Mouse (Mus musculus) limb, embryonic 11.5 days (tissue): ENCODE data around the gene Ccl17. TPM values are rescaled to one million over a fixed set of nuclear protein-coding genes. Genes with fewer than 3 reads are reported as not detected.

Experiments used
- ATAC-seq: fragments of 200-750 bp; cut with Nextera tagmentation; 2 replicates; pipeline ENCODE4 v1.8.0; 2017; ENCODE audit warnings: low read depth; ENCODE audit not compliant: insufficient number of reproducible peaks, low FRiP score, low TSS enrichment
- DNase-seq: peaks from one replicate; pipeline ENCODE4 v3.0.0-alpha.2; 2015; ENCODE audit warnings: low spot score
- H3K27ac ChIP-seq: fragments of 300-500 bp; sonication (generic); replicated peaks from 2 replicates; pipeline ENCODE4 v1.5.1; 2014; ENCODE audit warnings: low read depth, mild to moderate bottlenecking, low read length
- H3K27me3 ChIP-seq: fragments of 300-500 bp; sonication (generic); 2 replicates; pipeline ENCODE4 v1.6.1; 2014; ENCODE audit warnings: mild to moderate bottlenecking, low read length, mixed read lengths; ENCODE audit not compliant: control insufficient read depth, insufficient read depth
- H3K36me3 ChIP-seq: fragments of 300-500 bp; sonication (generic); 2 replicates; pipeline ENCODE4 v1.6.1; 2014; ENCODE audit warnings: mild to moderate bottlenecking, low read length, moderate library complexity, mixed read lengths; ENCODE audit not compliant: control insufficient read depth, insufficient read depth
- H3K4me1 ChIP-seq: fragments of 300-500 bp; sonication (generic); 2 replicates; pipeline ENCODE4 v1.6.1; 2014; ENCODE audit warnings: low read length, mixed read lengths; ENCODE audit not compliant: control insufficient read depth, insufficient read depth
- H3K4me2 ChIP-seq: fragments of 300-500 bp; sonication (generic); 2 replicates; pipeline ENCODE4 v1.6.1; 2014; ENCODE audit warnings: low read depth, mild to moderate bottlenecking, moderate library complexity; ENCODE audit not compliant: severe bottlenecking
- H3K4me3 ChIP-seq: fragments of 300-500 bp; sonication (generic); 2 replicates; pipeline ENCODE4 v1.5.1; 2014; ENCODE audit warnings: low read depth, low read length
- H3K9ac ChIP-seq: fragments of 300-500 bp; sonication (generic); 2 replicates; pipeline ENCODE4 v1.6.1; 2014; ENCODE audit warnings: mild to moderate bottlenecking, low read length
- H3K9me3 ChIP-seq: fragments of 300-500 bp; sonication (generic); 2 replicates; pipeline ENCODE4 v1.6.1; 2016; ENCODE audit warnings: low read length; ENCODE audit not compliant: control insufficient read depth
- WGBS: fragments of 180-500 bp; shearing (Covaris S2); extraction: QIAGEN DNeasy Blood & Tissue Kit; methylation state at CpG from one replicate; pipeline ENCODE4 v1.1.7; 2014; 5-methylcytosine and 5-hydroxymethylcytosine counted together
- polyA plus RNA-seq: library from polyadenylated mRNA; unstranded; fragments of >200 nt; fragmentation: Nextera tagmentation; extraction: Ambion mirVana; gene quantifications from 2 replicates; pipeline ENCODE4 v1.2.1, GENCODE M21; 2014

Gene Ccl17
- polyA plus RNA-seq: not detected in 2 replicates

DNA sequence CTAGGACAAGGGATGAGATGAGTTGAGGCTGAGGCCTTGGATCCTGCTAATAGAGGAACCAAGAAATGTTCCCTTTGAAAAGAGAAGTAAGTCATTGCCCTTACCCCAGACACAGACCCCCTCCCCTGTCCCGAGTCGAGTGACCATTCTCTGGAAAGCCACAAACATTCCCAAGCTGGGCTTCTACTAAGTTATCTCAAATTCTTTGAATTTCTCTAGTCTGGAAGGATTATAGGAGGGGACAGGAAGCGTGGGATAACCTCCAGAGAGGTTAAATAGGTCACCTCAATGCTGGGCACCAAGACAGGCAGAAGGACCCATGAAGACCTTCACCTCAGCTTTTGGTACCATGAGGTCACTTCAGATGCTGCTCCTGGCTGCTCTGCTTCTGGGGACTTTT is at the start of gene Ccl17:
Gene Ccl17, plus strand, starts transcription at position 301 of the 400 bp plus-strand sequence.
- Histone ChIP-seq H3K9me3 (no peaks in the 10 kb centered on the region), H3K27ac (no peak within 1 kb of the TSS), H3K4me3 (no peak within 1 kb of the TSS), H3K4me2 (no peak within 1 kb of the TSS), H3K9ac (no peak within 1 kb of the TSS), H3K36me3 (no peaks in the 10 kb centered on the region), H3K27me3 (no peaks in the 10 kb centered on the region), H3K4me1 (no peaks in the 10 kb centered on the region)
- DNase-seq: no peak
- WGBS: 67% methylated on average over 3 of the region's 3 CpGs
- ATAC-seq: no peak

DNA sequence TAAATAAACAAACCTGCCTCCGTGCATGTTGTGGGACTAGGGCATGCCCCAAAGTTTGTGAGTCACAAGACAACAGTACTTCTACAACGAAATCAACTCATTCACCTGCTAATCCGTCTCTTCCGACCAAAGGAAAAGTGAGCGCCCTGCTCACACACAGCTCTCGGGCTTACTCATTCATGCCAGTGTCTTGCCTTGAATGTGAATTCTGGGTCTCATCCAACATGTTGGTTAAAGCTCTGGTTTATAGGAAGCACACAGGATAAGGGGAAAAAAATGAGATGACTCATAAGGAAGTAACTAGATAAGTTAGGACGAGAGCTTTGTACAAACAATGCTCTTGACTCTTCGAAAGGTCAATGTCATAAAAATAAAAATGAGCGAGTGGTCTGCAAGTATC is 43.2 kb upstream of the Ccl17 start:
- Histone ChIP-seq H3K27ac (no peak overlapping the region), H3K36me3 (no peaks in the 10 kb centered on the region), H3K4me2 (no peak overlapping the region), H3K4me3 (no peak overlapping the region), H3K9me3 (no peaks in the 10 kb centered on the region), H3K27me3 (peaks cover 9% of the 10 kb centered on the region), H3K4me1 (no peaks in the 10 kb centered on the region), H3K9ac (no peak overlapping the region)
- no peak for DNase-seq
- ATAC-seq: no peak
- WGBS: 77% methylated on average over 9 of the region's 9 CpGs

DNA sequence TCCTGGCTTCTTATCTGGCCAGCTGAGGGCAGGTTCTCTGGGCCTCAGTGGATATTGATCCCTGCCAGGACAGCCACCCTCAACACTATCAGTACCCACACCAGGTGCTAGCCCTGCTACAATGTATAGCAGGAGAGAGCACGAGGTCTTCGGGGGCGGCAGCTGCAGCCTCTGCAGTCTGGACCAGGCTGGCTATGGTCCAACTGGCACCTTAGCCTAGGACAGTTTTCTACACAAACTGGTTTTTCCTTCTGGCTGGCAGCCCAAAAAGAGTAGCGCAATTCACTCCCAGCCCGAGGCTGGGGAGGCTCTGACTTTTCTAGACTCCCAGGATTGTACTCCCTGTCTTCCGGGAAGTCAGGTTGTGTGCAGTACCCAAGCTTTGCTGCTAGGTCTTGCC is 39.3 kb upstream of the Ccl17 start:
- H3K36me3 ChIP-seq: no peaks in the 10 kb centered on the region
- 59% methylated on average over 6 of the region's 6 CpGs for WGBS
- no peak overlapping the region for H3K4me3 ChIP-seq
- no peaks in the 10 kb centered on the region for H3K9me3 ChIP-seq
- peaks cover 17% of the 10 kb centered on the region for H3K27me3 ChIP-seq
- no peak overlapping the region for H3K27ac ChIP-seq
- H3K4me2 ChIP-seq: no peak overlapping the region
- no peak overlapping the region for H3K9ac ChIP-seq
- DNase-seq (no peak), ATAC-seq (no peak)
- peaks cover 14% of the 10 kb centered on the region for H3K4me1 ChIP-seq

DNA sequence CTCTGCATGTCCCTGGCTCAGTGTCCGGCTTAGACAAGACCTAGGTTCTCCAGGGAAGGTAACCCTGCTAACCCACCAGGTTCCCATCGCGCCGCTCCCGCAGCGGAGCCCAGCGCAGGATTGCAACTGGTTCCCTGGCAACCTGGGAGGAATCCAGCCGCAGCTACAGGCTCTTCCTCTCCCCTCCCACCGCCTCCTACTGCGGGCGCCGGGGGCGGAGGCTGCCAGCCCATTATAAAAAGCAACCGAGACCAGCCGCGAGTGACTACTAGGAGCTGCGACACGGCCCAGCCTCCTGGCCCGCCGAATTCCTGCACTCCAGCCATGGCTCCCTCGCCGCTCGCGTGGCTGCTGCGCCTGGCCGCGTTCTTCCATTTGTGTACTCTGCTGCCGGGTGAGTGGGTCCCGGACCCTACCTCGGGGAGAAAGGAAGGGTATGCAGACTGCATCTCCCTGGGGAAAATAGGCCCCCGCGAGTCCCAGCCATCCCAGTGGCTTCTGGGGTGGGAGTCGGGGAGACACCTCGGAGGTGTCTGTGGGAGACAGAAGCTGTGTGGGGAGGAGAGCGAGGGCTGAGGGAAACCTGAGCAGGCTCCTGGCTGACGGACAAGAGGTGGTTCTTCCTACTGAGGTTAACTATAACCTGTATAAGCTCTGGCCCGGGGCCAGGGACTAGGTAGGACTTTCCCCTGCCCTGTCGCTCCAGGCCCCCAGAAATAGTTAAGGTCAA is 38.1 kb upstream of the Ccl17 start, which contains the start of gene Cx3cl1:
Gene Cx3cl1, plus strand, starts transcription at position 69 of the 730 bp plus-strand sequence.
- peak; percentile 82 for DNase-seq
- H3K4me1 ChIP-seq: peaks cover 14% of the 10 kb centered on the region
- no peak within 1 kb of the TSS for H3K27ac ChIP-seq
- H3K4me2 ChIP-seq: peak within 1 kb of the TSS; percentile 86
- peaks cover 17% of the 10 kb centered on the region for H3K27me3 ChIP-seq
- no peaks in the 10 kb centered on the region for H3K9me3 ChIP-seq
- peak; percentile 59; the same call in 1 of the 2 replicates for ATAC-seq
- peak within 1 kb of the TSS; percentile 50 for H3K4me3 ChIP-seq
- no peaks in the 10 kb centered on the region for H3K36me3 ChIP-seq
- H3K9ac ChIP-seq: peak within 1 kb of the TSS; percentile 58
- under 1% methylated on average over 38 of the region's 38 CpGs for WGBS

DNA sequence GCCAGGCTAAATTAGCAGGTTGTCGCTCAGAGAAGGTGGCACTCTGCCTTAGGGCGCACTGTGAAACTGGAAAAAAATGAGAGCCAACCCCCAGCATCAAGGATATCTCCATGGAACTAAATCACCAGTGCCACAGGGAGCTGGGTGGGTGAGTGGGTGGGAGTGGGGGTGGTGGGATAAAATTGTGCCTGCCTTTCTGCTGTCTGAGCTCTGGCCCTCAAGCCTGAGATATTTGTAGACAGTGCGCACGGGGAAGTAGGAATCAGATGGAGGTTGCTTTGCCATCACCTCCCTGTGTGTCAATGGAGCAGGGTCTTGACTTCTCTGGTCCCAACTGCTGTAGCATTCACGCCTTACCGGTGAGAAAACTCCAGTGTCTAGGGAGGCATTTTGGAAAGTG is 37.2 kb upstream of the Ccl17 start:
- WGBS: 49% methylated on average over 6 of the region's 6 CpGs
- H3K27me3 ChIP-seq: peaks cover 17% of the 10 kb centered on the region
- H3K4me1 ChIP-seq: peaks cover 16% of the 10 kb centered on the region
- DNase-seq (no peak), ATAC-seq (no peak)
- no peaks in the 10 kb centered on the region for H3K36me3 ChIP-seq
- no peaks in the 10 kb centered on the region for H3K9me3 ChIP-seq
- no peak overlapping the region for H3K27ac ChIP-seq
- no peak overlapping the region for H3K9ac ChIP-seq
- no peak overlapping the region; the same call in 1 of the 2 replicates for H3K4me3 ChIP-seq
- H3K4me2 ChIP-seq: no peak overlapping the region

- Histone ChIP-seq H3K9ac (no peak overlapping the region), H3K36me3 (no peaks in the 10 kb centered on the region), H3K4me3 (no peak overlapping the region), H3K27ac (no peak overlapping the region), H3K27me3 (peaks cover 17% of the 10 kb centered on the region), H3K4me1 (peaks cover 18% of the 10 kb centered on the region), H3K4me2 (no peak overlapping the region), H3K9me3 (no peaks in the 10 kb centered on the region)
- no peak for DNase-seq
- 0 out of 2 replicates have a peak, but pooled peaks have one; percentile 11 for ATAC-seq
- WGBS: 12% methylated on average over 12 of the region's 12 CpGs
These were observed 36.5 kb upstream of the Ccl17 start for GRCm38 (mm10) chr8:94773700-94774171.

DNA sequence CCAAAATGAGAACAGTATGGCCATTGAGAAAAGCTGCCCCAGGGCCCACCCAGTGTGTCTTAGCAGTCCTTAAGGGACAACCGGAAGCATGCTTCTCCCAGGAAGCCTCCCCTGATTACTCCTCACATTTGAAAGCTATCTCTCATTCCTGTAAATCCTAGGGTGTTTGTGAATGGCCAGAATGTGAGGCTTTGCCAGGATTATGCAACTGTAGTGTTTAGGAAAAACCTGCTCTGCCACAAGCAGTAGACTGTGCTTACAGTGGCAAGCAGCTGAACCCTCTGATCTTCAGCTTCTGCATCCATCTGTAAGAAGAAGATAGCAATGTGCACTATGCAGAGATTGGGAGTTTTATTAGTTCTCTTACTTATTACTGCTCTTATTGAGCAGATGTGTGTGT is 35.7 kb upstream of the Ccl17 start:
- Histone ChIP-seq H3K4me1 (peaks cover 18% of the 10 kb centered on the region), H3K9ac (no peak overlapping the region), H3K27me3 (peaks cover 17% of the 10 kb centered on the region), H3K9me3 (no peaks in the 10 kb centered on the region), H3K4me2 (no peak overlapping the region), H3K36me3 (no peaks in the 10 kb centered on the region), H3K27ac (no peak overlapping the region), H3K4me3 (no peak overlapping the region)
- no peak for ATAC-seq
- DNase-seq: no peak
- WGBS: 94% methylated on average over 1 of the region's 1 CpGs

DNA sequence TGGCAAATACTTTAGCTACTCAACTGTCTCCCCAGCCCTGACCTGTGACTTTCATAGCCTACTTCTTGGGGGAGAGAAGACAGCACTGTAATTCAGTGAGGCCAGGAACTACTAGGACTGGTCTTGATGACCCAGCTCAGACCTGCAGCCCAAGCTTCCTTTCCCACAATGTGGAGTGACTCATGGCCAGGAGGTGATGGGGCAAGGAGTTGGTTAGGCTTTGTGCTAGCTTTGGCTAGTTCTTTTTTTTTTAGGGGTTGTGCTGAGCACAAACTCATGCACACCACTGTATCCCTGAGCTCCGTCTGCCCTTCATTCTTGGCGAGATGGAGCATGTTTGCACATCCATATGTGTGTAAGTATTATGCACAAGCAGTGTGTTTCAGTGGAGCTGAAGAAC is 33.9 kb upstream of the Ccl17 start:
- Histone ChIP-seq H3K27me3 (peaks cover 11% of the 10 kb centered on the region), H3K4me2 (no peak overlapping the region), H3K9ac (no peak overlapping the region), H3K9me3 (no peaks in the 10 kb centered on the region), H3K36me3 (no peaks in the 10 kb centered on the region), H3K4me3 (no peak overlapping the region), H3K4me1 (peaks cover 18% of the 10 kb centered on the region), H3K27ac (no peak overlapping the region)
- ATAC-seq: no peak
- WGBS: 82% methylated on average over 2 of the region's 2 CpGs
- no peak for DNase-seq
